Mouse (Mus musculus): ENCODE data around the gene Gp9. TPM values are rescaled to one million over a fixed set of nuclear protein-coding genes. Genes with fewer than 3 reads are reported as not detected.

Gp9 gene
- total and polyA plus RNA-seq, 2 experiments from 2014 or later, result not detected

GRCm38 (mm10) chr6:87797321-87797720 is 19.4 kb downstream of the Gp9 start:
- no peaks in the 10 kb centered on the region for H3K4me1 ChIP-seq (ENCODE audit: insufficient read depth, low read length)
- no peak overlapping the region for H3K4me2 ChIP-seq (ENCODE audit: low read depth, low read length, poor library complexity, severe bottlenecking)
- H3K9ac ChIP-seq (replicated peaks; ENCODE audit: low read length, poor library complexity, severe bottlenecking), result no peak overlapping the region
- H3K27me3 ChIP-seq (ENCODE audit: insufficient read depth, low read length), result no peaks in the 10 kb centered on the region
- no peak for ATAC-seq (ENCODE audit: low FRiP score)
- no peaks in the 10 kb centered on the region for H3K9me3 ChIP-seq (ENCODE audit: low read length)
- H3K36me3 ChIP-seq (ENCODE audit: insufficient read depth, low read length), result peaks cover 7% of the 10 kb centered on the region
- 57% methylated on average over 2 of the region's 2 CpGs for WGBS
- DNase-seq (ENCODE audit: low spot score), result no peak
- H3K27ac ChIP-seq (ENCODE audit: low read depth, low read length), result no peak overlapping the region
- H3K4me3 ChIP-seq (ENCODE audit: low read depth, low read length), result no peak overlapping the region
- TF ChIP-seq CTCF (IDR thresholded peaks at IDR 0.05), result no peak

DNA sequence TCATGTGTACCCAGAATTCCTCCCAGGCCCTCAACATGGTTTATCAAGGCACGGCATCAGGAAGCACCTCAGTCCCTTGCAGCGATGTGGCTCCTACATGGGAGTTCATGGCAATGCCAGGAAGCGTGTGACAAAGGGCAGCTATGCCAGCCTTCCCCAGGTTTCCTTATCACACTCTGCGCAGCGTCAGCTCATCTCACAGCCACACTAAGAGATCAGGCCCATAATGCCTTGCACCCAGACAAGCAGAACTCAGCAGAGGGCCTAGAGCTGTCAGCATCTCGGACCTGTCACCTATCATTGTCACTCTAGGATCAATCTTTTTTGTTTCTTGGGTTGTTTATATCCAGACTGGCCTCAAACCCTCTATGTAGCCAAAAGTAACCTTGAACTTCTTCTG is 21.7 kb downstream of the Gp9 start:
- DNase-seq (ENCODE audit: low spot score), result no peak
- H3K36me3 ChIP-seq (ENCODE audit: insufficient read depth, low read length), result no peaks in the 10 kb centered on the region
- TF ChIP-seq CTCF (IDR thresholded peaks at IDR 0.05), result no peak
- no peak overlapping the region for H3K27ac ChIP-seq (ENCODE audit: low read depth, low read length)
- no peaks in the 10 kb centered on the region for H3K27me3 ChIP-seq (ENCODE audit: insufficient read depth, low read length)
- no peak for ATAC-seq (ENCODE audit: low FRiP score)
- no peak overlapping the region for H3K4me3 ChIP-seq (ENCODE audit: low read depth, low read length)
- no peaks in the 10 kb centered on the region for H3K9me3 ChIP-seq (ENCODE audit: low read length)
- no peak overlapping the region for H3K4me2 ChIP-seq (ENCODE audit: low read depth, low read length, poor library complexity, severe bottlenecking)
- no peaks in the 10 kb centered on the region for H3K4me1 ChIP-seq (ENCODE audit: insufficient read depth, low read length)
- no peak overlapping the region for H3K9ac ChIP-seq (replicated peaks; ENCODE audit: low read length, poor library complexity, severe bottlenecking)
- WGBS, result 90% methylated on average over 6 of the region's 6 CpGs

- H3K4me1 ChIP-seq (ENCODE audit: insufficient read depth, low read length), result no peaks in the 10 kb centered on the region
- no peak overlapping the region for H3K4me3 ChIP-seq (ENCODE audit: low read depth, low read length)
- H3K4me2 ChIP-seq (ENCODE audit: low read depth, low read length, poor library complexity, severe bottlenecking), result no peak overlapping the region
- no peaks in the 10 kb centered on the region for H3K36me3 ChIP-seq (ENCODE audit: insufficient read depth, low read length)
- H3K9me3 ChIP-seq (ENCODE audit: low read length), result no peaks in the 10 kb centered on the region
- ATAC-seq (ENCODE audit: low FRiP score), result no peak
- DNase-seq (ENCODE audit: low spot score), result no peak
- TF ChIP-seq CTCF (IDR thresholded peaks at IDR 0.05), result no peak
- H3K27me3 ChIP-seq (ENCODE audit: insufficient read depth, low read length), result no peaks in the 10 kb centered on the region
- WGBS, result 85% methylated on average over 7 of the region's 7 CpGs
- no peak overlapping the region for H3K27ac ChIP-seq (ENCODE audit: low read depth, low read length)
- no peak overlapping the region for H3K9ac ChIP-seq (replicated peaks; ENCODE audit: low read length, poor library complexity, severe bottlenecking)
Observed at GRCm38 (mm10) chr6:87802462-87802861, 24.6 kb downstream of the Gp9 start.

DNA sequence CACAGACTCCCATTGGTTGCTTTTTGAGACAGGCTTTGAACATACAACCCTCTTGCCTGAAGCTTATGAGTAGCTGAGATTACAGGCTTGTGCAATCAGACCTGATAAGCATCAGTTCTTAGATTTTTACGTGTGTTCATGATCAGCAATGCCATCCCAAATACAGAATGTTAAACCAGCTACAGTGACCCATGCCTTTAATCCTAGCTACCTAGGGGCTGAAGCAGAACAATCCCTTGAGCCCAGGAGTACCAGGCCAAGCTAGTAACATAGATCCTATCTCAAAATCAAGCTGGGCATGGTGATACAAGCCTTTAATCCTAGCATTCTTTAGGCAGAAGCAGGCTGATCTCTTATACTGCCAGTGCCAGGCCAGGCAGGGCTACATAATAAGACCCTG is 26.2 kb downstream of the Gp9 start:
- Histone ChIP-seq H3K27ac (ENCODE audit: low read depth, low read length) (no peak overlapping the region), H3K4me3 (ENCODE audit: low read depth, low read length) (no peak overlapping the region), H3K9ac (replicated peaks; ENCODE audit: low read length, poor library complexity, severe bottlenecking) (no peak overlapping the region), H3K36me3 (ENCODE audit: insufficient read depth, low read length) (no peaks in the 10 kb centered on the region), H3K4me2 (ENCODE audit: low read depth, low read length, poor library complexity, severe bottlenecking) (no peak overlapping the region), H3K27me3 (ENCODE audit: insufficient read depth, low read length) (no peaks in the 10 kb centered on the region), H3K4me1 (ENCODE audit: insufficient read depth, low read length) (no peaks in the 10 kb centered on the region), H3K9me3 (ENCODE audit: low read length) (no peaks in the 10 kb centered on the region)
- DNase-seq (ENCODE audit: low spot score), result no peak
- ATAC-seq (ENCODE audit: low FRiP score), result no peak
- no peak for TF ChIP-seq CTCF (IDR thresholded peaks at IDR 0.05)
- WGBS, result 86% methylated on average over 1 of the region's 1 CpGs

DNA sequence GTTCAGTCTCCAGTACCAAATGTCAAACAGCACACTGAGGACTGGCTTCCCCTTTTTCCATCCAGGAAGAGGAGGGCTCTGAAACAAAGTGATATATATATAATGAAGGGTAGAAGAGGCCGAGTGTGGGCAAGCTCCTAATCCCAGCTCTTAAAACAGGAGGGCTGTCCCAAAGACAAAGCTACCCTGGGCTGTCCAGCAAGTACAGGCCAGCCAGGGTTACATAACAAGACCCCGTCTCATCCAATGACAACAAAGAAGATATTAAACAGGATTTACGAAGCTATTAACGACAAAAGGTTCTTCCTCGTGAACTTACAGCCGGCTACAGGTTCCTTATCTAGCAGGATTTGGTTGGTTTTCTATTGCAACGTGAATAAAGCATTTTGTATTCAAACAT is 27.0 kb downstream of the Gp9 start:
- Histone ChIP-seq H3K27me3 (ENCODE audit: insufficient read depth, low read length) (no peaks in the 10 kb centered on the region), H3K4me2 (ENCODE audit: low read depth, low read length, poor library complexity, severe bottlenecking) (no peak overlapping the region), H3K4me1 (ENCODE audit: insufficient read depth, low read length) (no peaks in the 10 kb centered on the region), H3K36me3 (ENCODE audit: insufficient read depth, low read length) (no peaks in the 10 kb centered on the region), H3K9me3 (ENCODE audit: low read length) (no peaks in the 10 kb centered on the region), H3K4me3 (ENCODE audit: low read depth, low read length) (no peak overlapping the region), H3K9ac (replicated peaks; ENCODE audit: low read length, poor library complexity, severe bottlenecking) (no peak overlapping the region), H3K27ac (ENCODE audit: low read depth, low read length) (no peak overlapping the region)
- WGBS, result 74% methylated on average over 7 of the region's 7 CpGs
- ATAC-seq (ENCODE audit: low FRiP score) (no peak), DNase-seq (ENCODE audit: low spot score) (no peak)
- TF ChIP-seq CTCF (IDR thresholded peaks at IDR 0.05), result no peak

DNA sequence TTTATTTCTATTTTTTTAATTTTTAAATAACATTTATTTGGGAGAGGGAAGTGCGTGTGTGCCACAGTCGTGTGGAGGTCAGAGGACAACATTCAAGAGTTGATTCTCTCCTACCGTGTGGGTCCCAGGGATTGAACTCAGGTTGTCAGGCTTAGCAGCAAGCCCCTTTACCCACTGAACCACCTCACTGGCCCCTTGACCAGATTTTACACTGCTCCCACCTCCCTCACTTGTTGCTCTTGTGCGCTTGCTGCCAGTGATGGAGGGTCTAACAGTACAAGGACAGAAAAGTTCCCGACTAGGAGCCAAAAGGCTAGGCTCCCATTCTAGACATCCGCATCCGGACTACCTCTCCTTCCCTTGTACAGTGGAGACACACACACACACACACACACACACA is 27.6 kb downstream of the Gp9 start:
- no peak for TF ChIP-seq CTCF (IDR thresholded peaks at IDR 0.05)
- Histone ChIP-seq H3K9me3 (ENCODE audit: low read length) (no peaks in the 10 kb centered on the region), H3K27me3 (ENCODE audit: insufficient read depth, low read length) (no peaks in the 10 kb centered on the region), H3K4me1 (ENCODE audit: insufficient read depth, low read length) (0 out of 2 replicates have a peak, but pooled peaks cover under 1% of the 10 kb centered on the region), H3K4me2 (ENCODE audit: low read depth, low read length, poor library complexity, severe bottlenecking) (no peak overlapping the region), H3K27ac (ENCODE audit: low read depth, low read length) (no peak overlapping the region), H3K4me3 (ENCODE audit: low read depth, low read length) (no peak overlapping the region), H3K36me3 (ENCODE audit: insufficient read depth, low read length) (no peaks in the 10 kb centered on the region), H3K9ac (replicated peaks; ENCODE audit: low read length, poor library complexity, severe bottlenecking) (no peak overlapping the region)
- ATAC-seq (ENCODE audit: low FRiP score) (no peak), DNase-seq (ENCODE audit: low spot score) (no peak)
- 91% methylated on average over 7 of the region's 7 CpGs for WGBS

All from midbrain, postnatal 0 days (tissue).